Mouse (Mus musculus): ENCODE results near the gene B3gntl1.

Gene B3gntl1

DNA sequence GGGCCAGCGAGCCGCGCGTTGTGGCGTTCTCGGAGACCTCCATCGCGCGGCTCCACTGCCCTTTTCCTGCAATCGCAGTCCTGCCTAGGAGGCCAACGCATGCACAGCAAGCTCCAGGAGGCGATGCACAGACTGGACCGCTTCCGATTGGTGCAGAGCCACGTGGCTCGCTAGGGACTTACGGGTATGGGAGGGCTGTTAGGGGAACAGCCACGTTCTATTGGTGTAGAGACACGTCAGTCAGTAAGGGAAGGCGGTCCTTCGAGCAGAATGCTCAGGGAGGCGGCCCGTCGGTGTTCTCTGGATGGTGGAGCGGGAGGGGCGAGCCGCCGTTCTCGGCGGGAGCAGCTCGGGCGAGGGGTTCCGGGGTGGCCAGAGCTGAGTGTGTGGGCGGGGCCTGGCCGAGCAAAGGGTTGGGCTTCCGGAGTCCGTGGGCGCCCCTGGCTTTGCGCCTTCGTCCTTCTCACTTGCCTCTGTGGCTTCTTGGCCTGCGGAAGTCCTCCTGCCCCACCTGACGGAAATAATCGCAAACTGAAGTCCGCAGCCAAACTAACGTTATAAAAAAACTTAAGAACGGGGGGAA, at the start of gene B3gntl1:
Gene B3gntl1 (minus strand): TSS at position 164 of the 583 bp plus-strand sequence.
- peak; percentile 100 for DNase-seq (ENCODE audit: low read depth, low spot score)

- DNase-seq (ENCODE audit: low read depth, low spot score) = no peak
Measured at GRCm38 (mm10) chr11:121722434-121722833, 49.5 kb upstream of the B3gntl1 start.

DNA sequence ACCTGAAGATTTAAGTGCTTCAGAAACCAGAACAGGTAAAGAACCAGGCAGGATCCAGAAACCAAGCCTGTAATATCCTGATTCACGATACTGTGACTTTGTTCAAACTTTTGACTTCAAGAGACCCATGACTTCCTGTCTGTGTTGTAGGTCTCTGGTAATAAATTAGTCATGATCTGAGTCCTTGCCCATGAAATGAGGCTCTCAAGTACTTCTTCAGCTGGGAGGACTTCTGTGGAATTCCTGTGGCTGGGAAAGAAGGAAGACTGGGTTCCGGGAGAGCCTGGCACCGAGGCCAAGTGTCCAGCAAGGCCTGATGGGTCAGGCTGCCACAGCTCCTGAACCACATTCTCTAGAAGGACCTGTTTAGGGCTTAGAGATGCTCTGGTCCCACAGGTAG, 47.8 kb upstream of the B3gntl1 start:
- no peak for DNase-seq (ENCODE audit: low read depth, low spot score)

- no peak for DNase-seq (ENCODE audit: low read depth, low spot score)
Measured at GRCm38 (mm10) chr11:121717724-121718123, 44.8 kb upstream of the B3gntl1 start.

DNA sequence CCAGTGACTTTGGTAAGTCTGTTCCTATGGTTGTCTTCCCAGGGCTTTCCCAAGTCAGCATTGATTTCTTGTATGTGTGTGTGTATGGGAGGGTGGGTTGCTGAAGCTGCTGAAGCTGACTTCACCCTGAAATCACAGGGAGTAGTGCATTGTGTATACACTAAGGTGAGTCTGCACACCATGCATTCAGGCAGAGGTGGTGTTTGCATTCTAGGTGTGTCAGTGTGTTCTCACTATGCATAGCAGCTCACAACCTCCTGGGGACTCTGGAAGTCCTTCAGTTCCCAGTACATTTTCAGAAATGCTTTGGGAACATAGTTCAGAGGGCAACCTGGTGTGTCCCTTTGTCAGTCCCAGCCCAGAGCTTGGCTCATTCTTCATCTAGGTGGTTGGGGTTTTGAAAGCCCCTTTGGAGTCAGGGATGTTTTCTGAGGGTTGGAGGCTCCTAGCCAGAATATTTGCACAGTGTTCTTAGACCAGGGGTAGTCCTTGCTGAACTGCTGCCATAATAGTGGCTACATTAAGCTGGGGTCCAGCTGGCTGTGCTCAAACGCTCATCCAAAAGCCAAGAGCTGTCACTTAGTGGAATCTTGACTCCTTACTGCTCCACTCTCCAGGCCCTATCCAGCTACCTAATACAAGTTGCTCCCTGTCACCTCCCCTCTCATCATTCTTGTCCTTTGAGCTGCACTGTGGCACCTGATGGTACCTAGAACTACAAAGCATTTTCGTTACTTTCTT, 42.0 kb upstream of the B3gntl1 start:
- no peak for DNase-seq (ENCODE audit: low read depth, low spot score)

DNA sequence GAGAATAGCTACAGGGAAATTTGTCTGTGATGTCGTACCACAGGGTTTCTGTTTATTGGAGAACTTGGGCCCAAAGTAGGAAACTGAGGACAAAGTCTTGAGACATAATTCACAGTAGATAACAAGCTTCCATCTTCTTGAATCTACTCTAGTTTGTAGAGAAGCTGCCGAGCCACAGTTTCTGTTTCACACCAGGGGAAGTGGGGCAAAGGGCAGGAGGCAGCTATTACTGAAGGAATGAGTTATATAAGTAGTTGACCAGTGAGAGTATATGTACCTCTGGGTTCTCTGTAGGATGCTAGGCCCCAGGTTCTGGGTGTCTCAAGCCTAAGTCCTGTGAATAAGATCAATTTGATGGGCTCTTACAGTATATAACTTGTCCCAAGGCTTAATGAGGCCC, 40.6 kb upstream of the B3gntl1 start:
- DNase-seq (ENCODE audit: low read depth, low spot score) = no peak

DNA sequence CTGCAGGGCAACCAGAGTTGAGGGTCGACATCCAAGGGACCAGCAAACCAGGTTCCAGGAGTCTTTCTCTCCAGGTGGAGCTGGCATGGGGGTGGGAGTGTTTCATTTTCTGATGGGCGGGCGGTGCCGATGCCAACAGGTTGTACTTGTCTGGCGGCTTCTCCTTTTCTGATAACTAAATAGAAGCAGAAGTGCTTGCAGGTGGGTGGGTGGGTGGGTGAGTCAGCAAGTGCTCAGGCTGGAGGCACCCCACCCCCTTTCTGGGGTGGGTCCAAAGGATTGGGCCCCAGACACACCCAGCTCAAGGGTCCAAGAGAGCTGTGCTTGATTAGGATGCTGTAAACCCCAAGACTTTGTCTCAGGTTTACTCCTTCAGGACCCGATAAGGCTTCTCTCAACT, 40.0 kb upstream of the B3gntl1 start:
- DNase-seq (ENCODE audit: low read depth, low spot score) = no peak

DNA sequence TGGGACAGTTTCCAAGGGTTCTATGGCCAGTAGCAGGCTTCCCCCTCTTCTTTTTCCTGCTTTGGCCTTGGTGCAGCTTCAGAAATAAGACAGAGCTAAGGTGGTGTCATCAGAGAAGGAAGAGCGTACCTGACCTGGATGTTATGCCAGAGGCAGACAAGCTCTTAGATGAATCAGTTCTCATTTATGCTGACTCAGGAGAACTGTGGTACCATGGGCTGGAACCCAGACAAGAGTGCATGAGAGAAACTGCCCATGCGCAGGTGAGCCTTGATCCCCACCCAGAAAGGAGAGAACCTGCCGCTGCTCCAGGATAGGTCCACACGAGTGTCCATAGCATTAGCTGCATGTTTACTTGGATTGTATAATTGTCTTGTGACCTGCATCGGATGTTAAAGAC, 37.3 kb upstream of the B3gntl1 start:
- DNase-seq (ENCODE audit: low read depth, low spot score) = no peak

GRCm38 (mm10) chr11:121709278-121709677, 36.3 kb upstream of the B3gntl1 start:
- DNase-seq (ENCODE audit: low read depth, low spot score) = no peak

DNA sequence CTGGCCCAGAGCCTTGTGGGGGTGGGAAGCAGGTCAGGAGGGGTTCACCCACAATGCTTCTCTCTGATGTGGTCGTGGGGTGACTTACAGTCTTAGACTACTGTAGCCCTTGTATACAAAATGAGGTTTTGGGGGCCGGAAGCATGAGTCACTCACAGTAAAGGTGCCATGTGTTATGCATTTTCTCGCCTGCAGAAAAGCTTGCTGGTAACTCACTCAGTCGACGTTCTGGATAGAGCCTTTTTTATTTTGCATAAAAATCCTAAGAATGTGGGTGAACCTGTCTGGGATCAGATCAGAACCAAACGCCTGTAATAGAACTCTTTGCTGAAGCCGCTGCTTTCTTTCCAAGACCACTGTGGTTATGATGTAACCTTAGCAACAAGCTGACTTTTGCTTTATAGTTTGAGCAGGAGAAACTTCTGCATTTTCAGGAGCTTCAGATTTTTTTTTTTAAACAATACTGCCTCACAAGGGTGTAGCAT, 33.6 kb upstream of the B3gntl1 start:
- DNase-seq (ENCODE audit: low read depth, low spot score) = peak; percentile 41

DNA sequence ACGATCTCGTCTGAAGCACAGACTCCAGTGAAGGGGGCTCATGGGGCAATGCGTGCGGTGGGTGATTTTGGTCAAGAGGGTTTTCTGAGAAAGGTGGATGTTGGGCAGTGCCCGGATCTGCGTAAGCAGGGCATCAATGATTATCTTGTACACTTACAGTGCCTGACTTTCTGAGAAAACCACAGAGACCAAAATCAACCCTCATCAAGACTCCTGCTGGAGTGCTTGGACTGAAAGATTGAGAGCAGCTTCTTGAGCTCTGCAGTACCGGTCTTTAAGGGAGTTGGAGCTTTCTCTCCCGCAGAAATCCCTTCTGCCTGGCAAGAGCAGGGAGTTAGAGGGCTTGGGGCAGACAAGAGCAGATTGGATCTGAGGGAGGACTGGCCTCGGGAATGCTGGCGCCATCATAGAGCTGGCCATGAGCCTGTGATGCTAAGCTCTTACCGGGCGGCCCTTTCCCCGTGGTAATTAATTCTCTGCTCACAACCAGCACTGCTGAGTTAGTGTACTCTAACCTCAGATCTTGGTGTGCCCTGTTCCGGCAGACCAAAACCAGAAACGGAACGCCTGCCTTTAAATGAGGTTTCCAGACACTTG, 30.8 kb upstream of the B3gntl1 start:
- DNase-seq (ENCODE audit: low read depth, low spot score) = no peak

GRCm38 (mm10) chr11:121702895-121703618, 30.1 kb upstream of the B3gntl1 start:
- DNase-seq (ENCODE audit: low read depth, low spot score) = no peak

- DNase-seq (ENCODE audit: low read depth, low spot score) = no peak
Measured at GRCm38 (mm10) chr11:121702111-121702894, 29.4 kb upstream of the B3gntl1 start.

- DNase-seq (ENCODE audit: low read depth, low spot score) = no peak
Measured at GRCm38 (mm10) chr11:121701244-121701643, 28.3 kb upstream of the B3gntl1 start, which contains the start of gene Metrnl. TSS of gene Metrnl (plus strand) at chr11:121701544.

GRCm38 (mm10) chr11:121698381-121698955, 25.5 kb upstream of the B3gntl1 start:
- no peak for DNase-seq (ENCODE audit: low read depth, low spot score)

DNA sequence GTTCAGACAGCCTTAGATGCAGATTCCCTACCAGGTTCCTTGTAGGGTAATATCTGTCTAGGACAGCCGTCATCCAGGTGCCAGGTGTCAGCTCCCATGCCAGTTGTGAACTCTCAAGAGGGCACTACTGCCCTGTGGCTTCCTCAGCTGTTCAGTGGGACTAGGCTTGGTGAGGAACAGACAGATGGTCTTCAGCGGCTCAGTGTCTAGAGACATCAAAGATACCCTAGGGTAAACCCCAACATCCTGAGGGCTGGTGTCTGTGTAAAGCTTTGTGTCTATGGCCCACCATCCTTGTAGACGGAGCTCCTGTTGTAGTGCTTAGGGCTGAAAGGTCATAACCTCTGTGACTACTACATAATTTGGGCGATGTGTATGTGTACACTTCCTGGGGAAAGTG, 24.3 kb upstream of the B3gntl1 start:
- DNase-seq (ENCODE audit: low read depth, low spot score) = no peak

- no peak for DNase-seq (ENCODE audit: low read depth, low spot score)
Measured at GRCm38 (mm10) chr11:121695304-121696064, 22.5 kb upstream of the B3gntl1 start.

DNA sequence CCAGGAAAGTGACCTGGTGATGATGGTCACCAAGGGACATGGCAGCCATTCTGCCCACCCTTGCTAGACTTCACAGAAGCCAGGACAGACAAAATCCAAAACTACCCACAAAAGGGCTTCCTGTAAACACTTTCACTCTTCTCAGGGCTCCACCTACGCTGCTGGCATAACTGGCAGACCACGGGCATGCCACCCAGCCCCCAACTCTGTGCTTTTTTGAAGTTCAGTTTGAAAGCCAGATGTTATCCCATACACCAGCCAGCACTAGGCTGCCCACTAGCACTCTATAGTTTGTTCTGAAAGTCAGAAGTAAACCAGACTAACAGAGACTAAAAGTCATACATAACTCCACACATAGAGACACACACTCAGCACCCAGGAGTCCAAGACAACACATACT, 15.1 kb upstream of the B3gntl1 start:
- no peak for DNase-seq (ENCODE audit: low read depth, low spot score)

GRCm38 (mm10) chr11:121686674-121687073, 13.7 kb upstream of the B3gntl1 start:
- no peak for DNase-seq (ENCODE audit: low read depth, low spot score)

GRCm38 (mm10) chr11:121686091-121686490, 13.1 kb upstream of the B3gntl1 start:
- DNase-seq (ENCODE audit: low read depth, low spot score) = no peak

All from telencephalon, adult 2 months (tissue).